Mouse (Mus musculus) CH12.LX (cell line): ENCODE results near the gene Kif15.

ENCODE experiments used
- CTCF ChIP-seq, 2 experiments: IDR thresholded peaks in 1 of 2; conservative IDR thresholded peaks in 1 of 2; 2 replicates each; pipeline ENCODE4 v1.5.1; 2011 to 2012; ENCODE audit warnings: low read depth in 2 of 2, low read length in 2 of 2, improper control_type of control experiment in 1 of 2, inconsistent platforms in 1 of 2, mild to moderate bottlenecking in 1 of 2, moderate library complexity in 1 of 2
- SMC3 ChIP-seq: IDR thresholded peaks from 2 replicates; pipeline ENCODE4 v1.6.1; 2011; ENCODE audit warnings: low read depth, low read length, improper control_type of control experiment
- USF2 ChIP-seq: conservative IDR thresholded peaks from 2 replicates; pipeline ENCODE4 v1.6.1; 2011; ENCODE audit warnings: low read depth, low read length, improper control_type of control experiment

DNA sequence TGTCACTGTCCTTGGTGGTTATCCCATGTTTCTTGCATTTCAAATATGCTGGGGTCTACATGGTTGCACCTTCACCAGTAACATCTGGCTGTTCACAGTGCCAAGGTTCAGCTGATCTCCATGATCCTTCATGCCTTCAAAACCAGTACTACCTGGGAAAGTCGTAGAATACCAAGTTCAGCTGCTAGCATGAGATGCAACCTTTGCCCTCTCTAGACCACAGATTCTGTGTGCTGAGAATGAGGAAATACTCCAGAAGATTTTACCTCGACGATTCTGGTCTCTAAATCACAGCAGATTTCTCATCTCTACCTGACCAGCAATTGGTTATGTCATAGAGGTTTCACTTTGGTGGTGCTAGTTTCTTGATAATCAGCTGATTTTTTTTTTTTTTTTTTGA lies 109.3 kb downstream of the Kif15 start:
- TF ChIP-seq USF2 (no peak), SMC3 (no peak), CTCF (conservative IDR thresholded peaks at IDR 0.05 in 1 of 2, IDR thresholded peaks at IDR 0.05 in 1 of 2; ENCODE audit: low read depth in 2 of 2, low read length in 2 of 2) (no peak)
